Mouse (Mus musculus) liver, embryonic 16.5 days (tissue): Measurements from ENCODE around the gene Tmem129. TPM values are rescaled to one million over a fixed set of nuclear protein-coding genes. Genes with fewer than 3 reads are reported as not detected.

Source experiments
- ATAC-seq: fragments of 200-750 bp; cut with Nextera tagmentation; 2 replicates; pipeline ENCODE4 v1.8.0; 2017; ENCODE audit warnings: low read depth, mild to moderate bottlenecking, moderate number of reproducible peaks, moderate library complexity
- H3K27ac ChIP-seq: fragments of 300-500 bp; sonication (generic); 2 replicates; pipeline ENCODE4 v1.5.1; 2014; ENCODE audit warnings: mild to moderate bottlenecking, low read length
- H3K27me3 ChIP-seq: fragments of 300-500 bp; sonication (generic); 2 replicates; pipeline ENCODE4 v1.6.1; 2014; ENCODE audit warnings: low read depth, low read length, mixed read lengths; ENCODE audit not compliant: control insufficient read depth, insufficient read depth
- H3K36me3 ChIP-seq: fragments of 300-500 bp; sonication (generic); 2 replicates; pipeline ENCODE4 v1.6.1; 2014; ENCODE audit warnings: mild to moderate bottlenecking; ENCODE audit not compliant: control insufficient read depth, insufficient read depth
- H3K4me1 ChIP-seq: fragments of 300-500 bp; sonication (generic); 2 replicates; pipeline ENCODE4 v1.6.1; 2014; ENCODE audit warnings: low read depth, low read length, mixed read lengths; ENCODE audit not compliant: control insufficient read depth
- H3K4me2 ChIP-seq: fragments of 300-500 bp; sonication (generic); 2 replicates; pipeline ENCODE4 v1.6.1; 2014; ENCODE audit warnings: low read depth, low read length, mixed read lengths
- H3K4me3 ChIP-seq: fragments of 300-500 bp; sonication (generic); 2 replicates; pipeline ENCODE4 v1.5.1; 2014; ENCODE audit warnings: low read depth, mild to moderate bottlenecking, low read length
- H3K9ac ChIP-seq: fragments of 300-500 bp; sonication (generic); 2 replicates; pipeline ENCODE4 v1.6.1; 2014; ENCODE audit warnings: low read depth, low read length
- H3K9me3 ChIP-seq: fragments of 300-500 bp; sonication (generic); replicated peaks from 2 replicates; pipeline ENCODE4 v1.6.1; 2016; ENCODE audit warnings: low read length; ENCODE audit not compliant: control insufficient read depth
- WGBS: fragments of 180-500 bp; shearing (Covaris S2); extraction: QIAGEN DNeasy Blood & Tissue Kit; methylation state at CpG from one replicate; pipeline ENCODE4 v1.1.7; 2014; ENCODE audit not compliant: insufficient replicate concordance; 5-methylcytosine and 5-hydroxymethylcytosine counted together
- polyA plus RNA-seq: library from polyadenylated mRNA; unstranded; fragments of >200 nt; fragmentation: Nextera tagmentation; extraction: Ambion mirVana; gene quantifications from 2 replicates; pipeline ENCODE4 v1.2.1, GENCODE M21; 2015

The Tmem129 gene
- polyA plus RNA-seq, 1 experiment from 2014 or later: 21.8 TPM

- Histone ChIP-seq H3K9me3 (no peaks in the 10 kb centered on the region), H3K9ac (no peak overlapping the region), H3K27me3 (peaks cover 24% of the 10 kb centered on the region), H3K27ac (no peak overlapping the region), H3K4me2 (no peak overlapping the region), H3K4me1 (peaks cover 10% of the 10 kb centered on the region), H3K36me3 (no peaks in the 10 kb centered on the region), H3K4me3 (no peak overlapping the region)
- no peak for ATAC-seq
- 79% methylated on average over 11 of the region's 11 CpGs for WGBS
These were observed 31.8 kb upstream of the Tmem129 start for GRCm38 (mm10) chr5:33689852-33690645.

GRCm38 (mm10) chr5:33689221-33689844 lies 31.1 kb upstream of the Tmem129 start:
- Histone ChIP-seq H3K27ac (no peak overlapping the region), H3K4me2 (no peak overlapping the region), H3K9ac (no peak overlapping the region), H3K4me3 (no peak overlapping the region), H3K9me3 (no peaks in the 10 kb centered on the region), H3K36me3 (no peaks in the 10 kb centered on the region), H3K27me3 (peaks cover 17% of the 10 kb centered on the region), H3K4me1 (peaks cover 10% of the 10 kb centered on the region)
- 69% methylated on average over 20 of the region's 20 CpGs for WGBS
- no peak for ATAC-seq

GRCm38 (mm10) chr5:33688278-33689220 lies 30.3 kb upstream of the Tmem129 start:
- Histone ChIP-seq H3K4me1 (peaks cover 10% of the 10 kb centered on the region), H3K4me2 (no peak overlapping the region), H3K4me3 (no peak overlapping the region), H3K9me3 (no peaks in the 10 kb centered on the region), H3K9ac (no peak overlapping the region; the same call in 1 of the 2 replicates), H3K36me3 (no peaks in the 10 kb centered on the region), H3K27ac (no peak overlapping the region), H3K27me3 (peaks cover 11% of the 10 kb centered on the region)
- ATAC-seq: no peak
- 60% methylated on average over 14 of the region's 14 CpGs for WGBS

GRCm38 (mm10) chr5:33687142-33687541 lies 28.9 kb upstream of the Tmem129 start:
- 63% methylated on average over 4 of the region's 4 CpGs for WGBS
- ATAC-seq: peak; percentile 80
- H3K27ac ChIP-seq: no peak overlapping the region

GRCm38 (mm10) chr5:33684932-33685331 lies 26.7 kb upstream of the Tmem129 start:
- H3K9ac ChIP-seq: no peak overlapping the region
- 80% methylated on average over 4 of the region's 4 CpGs for WGBS
- no peak overlapping the region for H3K4me2 ChIP-seq
- no peaks in the 10 kb centered on the region for H3K27me3 ChIP-seq
- no peaks in the 10 kb centered on the region for H3K9me3 ChIP-seq
- no peak for ATAC-seq
- no peak overlapping the region for H3K4me3 ChIP-seq
- H3K27ac ChIP-seq: no peak overlapping the region
- peaks cover 10% of the 10 kb centered on the region for H3K4me1 ChIP-seq
- H3K36me3 ChIP-seq: no peaks in the 10 kb centered on the region

More at GRCm38 (mm10) chr5:33687142-33687541, 28.9 kb upstream of the Tmem129 start:
- Histone ChIP-seq H3K4me3 (no peak overlapping the region), H3K36me3 (no peaks in the 10 kb centered on the region), H3K9ac (no peak overlapping the region), H3K9me3 (no peaks in the 10 kb centered on the region), H3K4me2 (peak overlapping the region; percentile 32; the same call in 1 of the 2 replicates), H3K4me1 (peaks cover 7% of the 10 kb centered on the region), H3K27me3 (0 out of 2 replicates have a peak, but pooled peaks cover 2% of the 10 kb centered on the region)

- Histone ChIP-seq H3K4me3 (no peak overlapping the region), H3K27me3 (no peaks in the 10 kb centered on the region), H3K4me1 (peaks cover 10% of the 10 kb centered on the region), H3K27ac (no peak overlapping the region), H3K4me2 (no peak overlapping the region), H3K36me3 (no peaks in the 10 kb centered on the region), H3K9ac (no peak overlapping the region), H3K9me3 (no peaks in the 10 kb centered on the region)
- no peak for ATAC-seq
- WGBS: 35% methylated on average over 7 of the region's 7 CpGs
These were observed 25.9 kb upstream of the Tmem129 start for GRCm38 (mm10) chr5:33683897-33684652.

- Histone ChIP-seq H3K27me3 (no peaks in the 10 kb centered on the region), H3K36me3 (no peaks in the 10 kb centered on the region), H3K4me1 (peaks cover 10% of the 10 kb centered on the region), H3K4me3 (no peak overlapping the region), H3K9ac (no peak overlapping the region), H3K4me2 (no peak overlapping the region), H3K27ac (no peak overlapping the region), H3K9me3 (no peaks in the 10 kb centered on the region)
- no peak for ATAC-seq
- WGBS: 41% methylated on average over 4 of the region's 4 CpGs
These were observed 24.7 kb upstream of the Tmem129 start for GRCm38 (mm10) chr5:33682963-33683362.

- WGBS: 24% methylated on average over 15 of the region's 15 CpGs
These were observed 23.6 kb upstream of the Tmem129 start for GRCm38 (mm10) chr5:33681611-33682388.

More at GRCm38 (mm10) chr5:33681611-33682388, 23.6 kb upstream of the Tmem129 start:
- Histone ChIP-seq H3K4me2 (no peak overlapping the region), H3K9ac (no peak overlapping the region), H3K4me3 (no peak overlapping the region), H3K27ac (no peak overlapping the region), H3K27me3 (no peaks in the 10 kb centered on the region), H3K4me1 (peaks cover 5% of the 10 kb centered on the region), H3K36me3 (no peaks in the 10 kb centered on the region), H3K9me3 (no peaks in the 10 kb centered on the region)
- ATAC-seq: peak; percentile 74
